Mouse (Mus musculus) cortical plate, adult 2 months (tissue): Measurements from ENCODE around the gene Cox7a1.

Experiments
- CTCF ChIP-seq: fragments of 200-500 bp; IDR thresholded peaks from 2 replicates; pipeline ENCODE4 v1.5.1; 2011; ENCODE audit warnings: mild to moderate bottlenecking, control low read depth, low read length; ENCODE audit not compliant: insufficient read depth; ENCODE audit errors: extremely low read depth
- POLR2A ChIP-seq: fragments of 200-500 bp; IDR thresholded peaks from 2 replicates; pipeline ENCODE4 v1.6.1; 2011; ENCODE audit warnings: mild to moderate bottlenecking, low read length, control low read depth; ENCODE audit not compliant: insufficient read depth; ENCODE audit errors: extremely low read depth

DNA sequence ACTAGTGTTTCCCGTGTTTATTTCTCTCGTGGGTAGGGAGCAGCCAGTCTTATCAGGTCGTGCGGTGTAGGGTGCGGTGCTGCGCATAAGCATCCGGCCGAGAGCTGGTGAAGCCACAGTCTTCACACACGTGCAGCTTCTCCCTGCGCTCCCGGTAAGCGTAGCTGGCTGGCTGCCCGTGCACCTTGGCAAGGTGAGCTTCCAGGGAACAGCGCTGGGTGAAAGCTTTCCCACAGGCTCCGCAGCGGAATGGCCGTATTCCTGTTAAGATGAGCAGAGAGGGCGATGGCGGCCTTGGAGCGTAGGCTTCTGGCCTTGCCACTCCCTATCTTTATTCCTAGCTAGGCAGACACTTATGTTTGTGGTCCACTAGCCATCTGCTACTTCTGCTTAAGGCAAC lies 49.4 kb downstream of the Cox7a1 start:
- TF ChIP-seq CTCF, result no peak
- no peak for TF ChIP-seq POLR2A
